Mouse (Mus musculus) embryonic facial prominence, embryonic 15.5 days (tissue): ENCODE results near the gene Rgs21. TPM values are rescaled to one million over a fixed set of nuclear protein-coding genes. Genes with fewer than 3 reads are reported as not detected.

Experiments
- ATAC-seq: fragments of 200-750 bp; cut with Nextera tagmentation; 2 replicates; pipeline ENCODE4 v1.8.0; 2017; ENCODE audit warnings: low read depth, moderate TSS enrichment; ENCODE audit not compliant: insufficient number of reproducible peaks, low FRiP score, low TSS enrichment
- H3K27ac ChIP-seq: fragments of 300-500 bp; sonication (generic); replicated peaks from 2 replicates; pipeline ENCODE4 v1.5.1; 2015; ENCODE audit warnings: mild to moderate bottlenecking, inconsistent platforms
- H3K27me3 ChIP-seq: fragments of 300-500 bp; sonication (generic); 2 replicates; pipeline ENCODE4 v1.6.1; 2015; ENCODE audit warnings: inconsistent platforms
- H3K36me3 ChIP-seq: fragments of 300-500 bp; sonication (generic); 2 replicates; pipeline ENCODE4 v1.6.1; 2015; ENCODE audit warnings: mild to moderate bottlenecking, inconsistent platforms
- H3K4me1 ChIP-seq: fragments of 300-500 bp; sonication (generic); 2 replicates; pipeline ENCODE4 v1.6.1; 2015; ENCODE audit warnings: inconsistent platforms
- H3K4me2 ChIP-seq: fragments of 300-500 bp; sonication (generic); replicated peaks from 2 replicates; pipeline ENCODE4 v1.6.1; 2015; ENCODE audit warnings: mild to moderate bottlenecking, inconsistent platforms
- H3K4me3 ChIP-seq: fragments of 300-500 bp; sonication (generic); replicated peaks from 2 replicates; pipeline ENCODE4 v1.5.1; 2015; ENCODE audit warnings: mild to moderate bottlenecking, inconsistent platforms
- H3K9ac ChIP-seq: fragments of 300-500 bp; sonication (generic); 2 replicates; pipeline ENCODE4 v1.6.1; 2015; ENCODE audit warnings: inconsistent platforms
- H3K9me3 ChIP-seq: fragments of 300-500 bp; sonication (generic); replicated peaks from 2 replicates; pipeline ENCODE4 v1.6.1; 2016; ENCODE audit warnings: inconsistent platforms
- WGBS: fragments of 180-500 bp; shearing (Covaris S2); methylation state at CpG from one replicate; pipeline ENCODE4 v1.1.7; 2015; 5-methylcytosine and 5-hydroxymethylcytosine counted together
- polyA plus RNA-seq: library from polyadenylated mRNA; unstranded; fragments of >200 nt; fragmentation: Nextera tagmentation; extraction: Ambion mirVana; gene quantifications from 2 replicates; pipeline ENCODE4 v1.2.1, GENCODE M21; 2015

The Rgs21 gene
- polyA plus RNA-seq, 1 experiment from 2014 or later: not detected

DNA sequence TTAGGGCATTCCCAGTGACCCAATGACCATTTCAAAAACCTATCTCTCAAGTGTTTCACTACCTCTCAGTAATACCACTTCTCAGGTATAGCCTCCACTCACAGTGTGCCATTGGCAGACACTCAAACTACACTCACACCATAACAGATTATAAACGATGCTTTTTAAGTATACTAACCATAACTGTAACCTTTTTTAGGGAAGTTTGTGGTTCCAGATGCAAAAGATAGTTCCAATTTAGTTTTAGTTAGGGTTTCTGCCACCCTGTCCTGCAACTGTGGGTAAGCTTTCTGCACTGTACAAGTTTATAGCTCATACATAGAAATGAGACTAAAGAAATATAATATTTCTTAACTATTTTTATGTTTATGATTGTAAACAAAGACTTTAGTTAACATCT, 67.7 kb downstream of the Rgs21 start:
- Histone ChIP-seq H3K4me2 (no peak overlapping the region), H3K9me3 (no peaks in the 10 kb centered on the region), H3K36me3 (no peaks in the 10 kb centered on the region), H3K27me3 (no peaks in the 10 kb centered on the region), H3K27ac (no peak overlapping the region), H3K9ac (no peak overlapping the region), H3K4me3 (no peak overlapping the region), H3K4me1 (no peaks in the 10 kb centered on the region)
- 70% methylated on average over 1 of the region's 1 CpGs for WGBS
- ATAC-seq: no peak

GRCm38 (mm10) chr1:144498725-144499124, 68.7 kb downstream of the Rgs21 start:
- ATAC-seq: no peak
- H3K27ac ChIP-seq: no peak overlapping the region

DNA sequence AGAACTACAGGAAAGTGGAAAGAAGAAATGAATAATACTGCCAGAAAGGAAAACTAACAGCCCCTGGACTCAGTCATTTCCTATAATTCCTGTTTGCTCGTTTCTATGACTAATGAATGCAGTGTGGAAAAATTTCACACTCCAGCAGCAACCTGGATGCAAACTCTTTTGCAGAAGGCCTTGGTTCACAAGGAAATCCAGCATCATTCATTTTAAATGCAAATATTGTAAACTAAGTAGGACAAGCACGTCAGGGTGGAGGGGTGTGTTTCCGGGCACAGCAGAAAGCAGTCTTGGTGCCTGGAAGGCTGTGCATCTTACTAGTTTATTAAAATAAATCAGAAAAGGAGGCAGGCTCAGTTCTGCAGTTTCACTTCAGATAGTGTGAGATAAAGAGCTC, 69.4 kb downstream of the Rgs21 start:
- H3K9me3 ChIP-seq: no peaks in the 10 kb centered on the region
- no peak overlapping the region for H3K4me3 ChIP-seq
- no peak overlapping the region for H3K4me2 ChIP-seq
- H3K4me1 ChIP-seq: no peaks in the 10 kb centered on the region
- no peak for ATAC-seq
- H3K27ac ChIP-seq: no peak overlapping the region
- no peaks in the 10 kb centered on the region for H3K27me3 ChIP-seq
- H3K9ac ChIP-seq: no peak overlapping the region
- no peaks in the 10 kb centered on the region for H3K36me3 ChIP-seq
- 31% methylated on average over 3 of the region's 3 CpGs for WGBS

More at GRCm38 (mm10) chr1:144498725-144499124, 68.7 kb downstream of the Rgs21 start:
- no peaks in the 10 kb centered on the region for H3K27me3 ChIP-seq
- no peaks in the 10 kb centered on the region for H3K4me1 ChIP-seq
- H3K4me3 ChIP-seq: no peak overlapping the region
- H3K9me3 ChIP-seq: no peaks in the 10 kb centered on the region
- no peak overlapping the region for H3K9ac ChIP-seq
- H3K36me3 ChIP-seq: no peaks in the 10 kb centered on the region
- H3K4me2 ChIP-seq: no peak overlapping the region

DNA sequence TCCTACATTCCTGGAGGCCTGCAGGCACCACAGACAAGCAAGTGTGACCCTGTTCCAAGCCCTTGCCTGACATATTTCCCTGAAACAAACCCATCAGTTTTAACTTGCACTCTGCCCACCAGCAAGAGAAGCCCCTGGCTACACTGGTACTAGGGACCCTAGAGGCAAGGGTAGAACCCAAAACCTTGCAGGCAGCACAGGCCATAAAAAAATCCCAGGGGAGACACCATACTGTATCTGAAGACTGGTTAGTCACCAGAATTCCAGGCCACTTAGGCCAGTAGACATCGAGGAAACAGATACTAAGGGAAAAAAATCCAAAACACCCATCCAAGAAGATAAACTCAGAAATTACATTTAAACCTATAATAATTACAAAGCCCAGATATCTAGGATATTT, 74.1 kb downstream of the Rgs21 start:
- WGBS: 95% methylated on average over 1 of the region's 1 CpGs
- Histone ChIP-seq H3K4me1 (no peaks in the 10 kb centered on the region), H3K27ac (no peak overlapping the region), H3K4me3 (no peak overlapping the region), H3K9ac (no peak overlapping the region), H3K4me2 (no peak overlapping the region), H3K27me3 (no peaks in the 10 kb centered on the region), H3K9me3 (no peaks in the 10 kb centered on the region), H3K36me3 (no peaks in the 10 kb centered on the region)
- no peak for ATAC-seq

DNA sequence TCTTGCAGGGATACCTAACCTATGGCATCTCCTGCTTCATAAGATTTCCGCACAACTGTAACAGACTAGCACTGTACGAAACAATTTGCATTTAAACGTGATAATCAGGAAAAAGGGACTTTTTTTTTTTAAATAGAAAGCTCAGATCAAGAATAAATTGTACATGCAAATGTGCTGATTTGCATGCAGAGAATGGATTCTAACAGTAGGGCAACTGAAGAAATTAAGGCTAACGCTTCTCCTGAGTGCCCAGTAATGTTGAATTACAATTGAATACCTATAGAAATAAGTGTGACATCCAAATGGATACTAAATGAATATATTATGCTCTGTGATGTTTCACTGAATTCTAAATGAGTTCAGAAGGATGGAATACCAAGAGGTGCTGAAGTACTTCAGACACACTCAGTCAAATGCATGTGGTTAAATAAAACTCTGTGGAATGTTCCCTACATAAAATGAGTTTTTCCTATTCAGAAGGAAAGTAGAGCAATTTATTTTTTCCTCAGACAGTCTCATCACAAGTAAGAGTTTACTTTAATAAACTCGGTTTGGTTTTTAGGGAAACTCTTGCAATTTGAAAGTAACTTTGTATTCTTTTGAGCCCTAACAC, 79.1 kb downstream of the Rgs21 start:
- Histone ChIP-seq H3K4me3 (no peak overlapping the region), H3K4me2 (no peak overlapping the region), H3K9me3 (no peaks in the 10 kb centered on the region), H3K9ac (no peak overlapping the region), H3K4me1 (no peaks in the 10 kb centered on the region), H3K27ac (no peak overlapping the region), H3K27me3 (no peaks in the 10 kb centered on the region), H3K36me3 (no peaks in the 10 kb centered on the region)
- no peak for ATAC-seq
- 81% methylated on average over 5 of the region's 5 CpGs for WGBS

Other genes with a start within 250 kb of the Rgs21 start
- 2.8 and 3.3 TPM in 2 replicates for gene Rgs18, start 207.8 kb upstream of the Rgs21 start, polyA plus RNA-seq